Mouse (Mus musculus) CH12.LX (cell line): ENCODE data around the gene Bysl. TPM values are rescaled to one million over a fixed set of nuclear protein-coding genes. Genes with fewer than 3 reads are reported as not detected.
A peak's percentile ranks its signal among the peaks of the same experiment; 100 is the strongest.

Experiments used
- DNase-seq: peaks from one replicate; pipeline ENCODE4 v3.0.0-alpha.2; 2013; ENCODE audit errors: extremely low read depth
- H3K27ac ChIP-seq: 2 replicates; pipeline ENCODE4 v1.5.1; 2012; ENCODE audit warnings: low read depth, mild to moderate bottlenecking, control low read depth, moderate library complexity; ENCODE audit not compliant: insufficient read depth
- H3K27me3 ChIP-seq: replicated peaks from 2 replicates; pipeline ENCODE3; 2012; ENCODE audit warnings: inconsistent platforms
- H3K36me3 ChIP-seq, 2 experiments: replicated peaks in 1 of 2; 2 replicates each; pipeline versions ENCODE3 to v1.6.1; 2012; ENCODE audit warnings: inconsistent platforms in 1 of 2, low read length in 1 of 2, mild to moderate bottlenecking in 1 of 2, mixed read lengths in 1 of 2, moderate library complexity in 1 of 2; ENCODE audit not compliant: control insufficient read depth in 1 of 2, insufficient read depth in 1 of 2
- H3K4me1 ChIP-seq, 2 experiments: 2 replicates each; pipeline ENCODE4 v1.6.1; 2012; ENCODE audit warnings: inconsistent platforms in 1 of 2, moderate library complexity in 1 of 2; ENCODE audit not compliant: insufficient read depth in 2 of 2, control insufficient read depth in 1 of 2
- H3K4me2 ChIP-seq: 2 replicates; pipeline ENCODE4 v1.6.1; 2012; ENCODE audit warnings: low read depth, mild to moderate bottlenecking, control low read depth; ENCODE audit not compliant: poor library complexity, insufficient read depth, severe bottlenecking
- H3K4me3 ChIP-seq, 3 experiments: fragments of 150-350 bp in 1 of 3; sonication (generic) in 1 of 3; replicated peaks in 1 of 3; 2 replicates each; pipeline versions ENCODE3 to v1.5.1; 2011 to 2012; ENCODE audit warnings: low read depth in 2 of 3, low read length in 2 of 3, mild to moderate bottlenecking in 2 of 3, moderate library complexity in 2 of 3, control low read depth in 1 of 3, improper control_type of control experiment in 1 of 3, inconsistent platforms in 1 of 3, mixed read lengths in 1 of 3; ENCODE audit not compliant: poor library complexity in 1 of 3
- H3K79me2 ChIP-seq: replicated peaks from 2 replicates; pipeline ENCODE4 v1.6.1; 2012; ENCODE audit warnings: mild to moderate bottlenecking, moderate library complexity; ENCODE audit not compliant: control insufficient read depth, poor library complexity, insufficient read depth, severe bottlenecking; ENCODE audit errors: extremely low read depth
- H3K9ac ChIP-seq: 2 replicates; pipeline ENCODE4 v1.6.1; 2012; ENCODE audit warnings: low read depth, mild to moderate bottlenecking, control low read depth, moderate library complexity; ENCODE audit not compliant: insufficient read depth
- H3K9me3 ChIP-seq: replicated peaks from 2 replicates; pipeline ENCODE3; 2012; ENCODE audit warnings: low read length, inconsistent platforms, mixed read lengths
- BHLHE40 ChIP-seq: IDR thresholded peaks from 2 replicates; pipeline ENCODE4 v1.6.1; 2011; ENCODE audit warnings: mild to moderate bottlenecking, low read depth, low read length, improper control_type of control experiment
- CHD2 ChIP-seq: IDR thresholded peaks from 2 replicates; pipeline ENCODE4 v1.6.1; 2011; ENCODE audit warnings: low read length, improper control_type of control experiment
- EP300 ChIP-seq: IDR thresholded peaks from 2 replicates; pipeline ENCODE4 v1.6.1; 2011; ENCODE audit warnings: low read length, improper control_type of control experiment
- ETS1 ChIP-seq: conservative IDR thresholded peaks from 2 replicates; pipeline ENCODE4 v1.6.1; 2012; ENCODE audit warnings: low read depth, mild to moderate bottlenecking, inconsistent platforms, low read length, improper control_type of control experiment, moderate library complexity
- JUN ChIP-seq: IDR thresholded peaks from 2 replicates; pipeline ENCODE4 v1.6.1; 2011; ENCODE audit warnings: low read depth, mild to moderate bottlenecking, low read length, improper control_type of control experiment, moderate library complexity; ENCODE audit not compliant: insufficient read depth
- JUND ChIP-seq: conservative IDR thresholded peaks from 2 replicates; pipeline ENCODE4 v1.6.1; 2011; ENCODE audit warnings: low read depth, low read length, improper control_type of control experiment
- KAT2A ChIP-seq: IDR thresholded peaks from 2 replicates; pipeline ENCODE4 v1.6.1; 2012; ENCODE audit warnings: low read length, improper control_type of control experiment, inconsistent platforms; ENCODE audit not compliant: insufficient replicate concordance
- MAX ChIP-seq: IDR thresholded peaks from 2 replicates; pipeline ENCODE4 v1.6.1; 2011; ENCODE audit warnings: low read length, improper control_type of control experiment
- MAZ ChIP-seq: IDR thresholded peaks from 2 replicates; pipeline ENCODE4 v1.6.1; 2012; ENCODE audit warnings: low read depth, mild to moderate bottlenecking, inconsistent platforms, low read length, improper control_type of control experiment, moderate library complexity
- MYC ChIP-seq: IDR thresholded peaks from 2 replicates; pipeline ENCODE4 v1.6.1; 2011; ENCODE audit warnings: low read depth, mild to moderate bottlenecking, improper control_type of control experiment, low read length
- NRF1 ChIP-seq: IDR thresholded peaks from 2 replicates; pipeline ENCODE4 v1.6.1; 2014; ENCODE audit warnings: low read depth, mild to moderate bottlenecking, inconsistent platforms, low read length, improper control_type of control experiment, moderate library complexity
- POLR2A ChIP-seq: IDR thresholded peaks from 2 replicates; pipeline ENCODE4 v1.6.1; 2011; ENCODE audit warnings: low read depth, mild to moderate bottlenecking, improper control_type of control experiment, low read length
- POLR2AphosphoS2 ChIP-seq: IDR thresholded peaks from 2 replicates; pipeline ENCODE4 v1.6.1; 2011; ENCODE audit warnings: low read depth, low read length, improper control_type of control experiment
- SIN3A ChIP-seq: IDR thresholded peaks from 2 replicates; pipeline ENCODE4 v1.6.1; 2012; ENCODE audit warnings: low read length, improper control_type of control experiment, inconsistent platforms
- SMC3 ChIP-seq: IDR thresholded peaks from 2 replicates; pipeline ENCODE4 v1.6.1; 2011; ENCODE audit warnings: low read depth, low read length, improper control_type of control experiment
- TCF12 ChIP-seq: IDR thresholded peaks from 2 replicates; pipeline ENCODE4 v1.6.1; 2014; ENCODE audit warnings: low read depth, mild to moderate bottlenecking, inconsistent platforms, low read length, improper control_type of control experiment
- USF2 ChIP-seq: conservative IDR thresholded peaks from 2 replicates; pipeline ENCODE4 v1.6.1; 2011; ENCODE audit warnings: low read depth, low read length, improper control_type of control experiment
- ZC3H11A ChIP-seq: IDR thresholded peaks from 2 replicates; pipeline ENCODE4 v1.6.1; 2012; ENCODE audit warnings: low read depth, mild to moderate bottlenecking, inconsistent platforms, low read length, improper control_type of control experiment
- ZKSCAN1 ChIP-seq: IDR thresholded peaks from 2 replicates; pipeline ENCODE4 v1.6.1; 2012; ENCODE audit warnings: low read depth, inconsistent platforms, low read length, improper control_type of control experiment, borderline replicate concordance
- ZMIZ1 ChIP-seq: IDR thresholded peaks from 2 replicates; pipeline ENCODE4 v1.6.1; 2012; ENCODE audit warnings: low read depth, mild to moderate bottlenecking, inconsistent platforms, low read length, improper control_type of control experiment
- dilution Hi-C: fragments of 300-500 bp; cut with MboI; formaldehyde crosslinking; loops from 2 replicates; pipeline ENCODE4 v1.14.3; 2020; ENCODE audit warnings: low sequenced_read_pairs; ENCODE audit not compliant: extremely low pct_unique_long_range_greater_than_20kb, extremely low pct_ligation_motif_present
- in situ Hi-C: fragments of 300-500 bp; cut with MboI; formaldehyde crosslinking; loops from 3 replicates; pipeline ENCODE4 v1.14.3; 2019; ENCODE audit warnings: low sequenced_read_pairs, low pct_ligation_motif_present, low pct_unique_long_range_greater_than_20kb, mixed read lengths
- polyA plus RNA-seq: library from polyadenylated mRNA; unstranded; fragments of >175 nt; gene quantifications from 2 replicates; pipeline ENCODE4 v1.2.1, GENCODE M21; 2012; ENCODE audit warnings: low read depth; ENCODE audit not compliant: insufficient read length
- total RNA-seq, 2 experiments: library from RNA; depleted of rRNA; stranded (reverse); fragments of 300-350 nt in 1 of 2; fragments of >200 nt in 1 of 2; gene quantifications; 2 replicates each; pipeline ENCODE4 v1.2.3; 2012 to 2014

The Bysl gene
- total and polyA plus RNA-seq, 3 experiments, result 24.0 to 60.5 (median 28.0) TPM

- Histone ChIP-seq H3K27ac (peak overlapping the region; percentile 24), H3K4me1 (peaks cover 4 to 34% of the 10 kb centered on the region in 2 experiments; a peak in 3 of 4 replicates), H3K9ac (no peak overlapping the region), H3K79me2 (no peaks in the 10 kb centered on the region), H3K27me3 (no peaks in the 10 kb centered on the region), H3K36me3 (peaks cover 69 to 93% of the 10 kb centered on the region in 2 experiments), H3K9me3 (no peaks in the 10 kb centered on the region), H3K4me3 (no peak overlapping the region), H3K4me2 (no peak overlapping the region)
- dilution Hi-C loops (no loop called here), in situ Hi-C loops (loop anchor here (5.0 to 25.0 kb wide), 2 partner anchors 88 to 213 kb away; partner anchors contain the start of gene Guca1b)
- DNase-seq, result no peak
- TF ChIP-seq ZMIZ1 (no peak), EP300 (no peak), NRF1 (no peak), CHD2 (no peak), POLR2A (no peak), USF2 (no peak), KAT2A (no peak), ETS1 (no peak), MAX (no peak), SIN3A (no peak), BHLHE40 (no peak), MAZ (no peak), POLR2AphosphoS2 (no peak), MYC (no peak), TCF12 (no peak), ZKSCAN1 (no peak), ZC3H11A (no peak), JUN (no peak), SMC3 (no peak), JUND (no peak)
Observed at GRCm38 (mm10) chr17:47600601-47601388, 10.5 kb downstream of the Bysl start.
